Mouse (Mus musculus) cerebellum, adult 8-10 months (tissue): Measurements from ENCODE around the gene Emp1.

Source experiments
- DNase-seq: peaks from one replicate; pipeline ENCODE4 v3.0.0; 2022

Emp1 gene

GRCm38 (mm10) chr6:135364041-135364745 lies 1.8 kb downstream of the Emp1 start:
- no peak for DNase-seq

GRCm38 (mm10) chr6:135364891-135365301 lies 2.6 kb downstream of the Emp1 start:
- DNase-seq, result no peak

GRCm38 (mm10) chr6:135365614-135366013 lies 3.3 kb downstream of the Emp1 start:
- no peak for DNase-seq

GRCm38 (mm10) chr6:135368230-135368629 lies 5.9 kb downstream of the Emp1 start:
- no peak for DNase-seq

GRCm38 (mm10) chr6:135369551-135369968 lies 7.2 kb downstream of the Emp1 start:
- DNase-seq, result no peak

GRCm38 (mm10) chr6:135370954-135371353 lies 8.6 kb downstream of the Emp1 start:
- DNase-seq, result no peak

GRCm38 (mm10) chr6:135373357-135373756 lies 11.0 kb downstream of the Emp1 start:
- no peak for DNase-seq

GRCm38 (mm10) chr6:135375818-135376217 lies 13.5 kb downstream of the Emp1 start:
- no peak for DNase-seq

- no peak for DNase-seq
Measured at GRCm38 (mm10) chr6:135376248-135376647, 13.9 kb downstream of the Emp1 start.

GRCm38 (mm10) chr6:135377583-135378319 lies 15.4 kb downstream of the Emp1 start:
- DNase-seq, result peak; percentile 52

GRCm38 (mm10) chr6:135383919-135384318 lies 21.6 kb downstream of the Emp1 start:
- DNase-seq, result no peak

- DNase-seq, result no peak
Measured at GRCm38 (mm10) chr6:135385738-135386459, 23.6 kb downstream of the Emp1 start.

- DNase-seq, result no peak
Measured at GRCm38 (mm10) chr6:135387653-135388052, 25.3 kb downstream of the Emp1 start.

GRCm38 (mm10) chr6:135388711-135389110 lies 26.4 kb downstream of the Emp1 start:
- DNase-seq, result no peak

GRCm38 (mm10) chr6:135390398-135390797 lies 28.1 kb downstream of the Emp1 start:
- no peak for DNase-seq

- no peak for DNase-seq
Measured at GRCm38 (mm10) chr6:135395375-135395774, 33.0 kb downstream of the Emp1 start.

GRCm38 (mm10) chr6:135397089-135397488 lies 34.7 kb downstream of the Emp1 start:
- no peak for DNase-seq

- DNase-seq, result no peak
Measured at GRCm38 (mm10) chr6:135397788-135398187, 35.4 kb downstream of the Emp1 start.

- no peak for DNase-seq
Measured at GRCm38 (mm10) chr6:135398801-135399200, 36.5 kb downstream of the Emp1 start.

GRCm38 (mm10) chr6:135400306-135400705 lies 38.0 kb downstream of the Emp1 start:
- peak; percentile 27 for DNase-seq

GRCm38 (mm10) chr6:135405093-135405492 lies 42.7 kb downstream of the Emp1 start:
- no peak for DNase-seq

- no peak for DNase-seq
Measured at GRCm38 (mm10) chr6:135407323-135407722, 45.0 kb downstream of the Emp1 start.

GRCm38 (mm10) chr6:135411712-135412319 lies 49.5 kb downstream of the Emp1 start:
- no peak for DNase-seq
